ENCODE assay signal across 14 mouse cellular contexts in genomic region chr1:137355941-137356512, GRCm38 (mm10).
"Had no signal": no experiment of that assay in that cellular context is flagged by ENCODE, and none has a peak within 500 bp of the region (broad histone marks: within the 10 kb centered on the region; RNA-seq: fewer than 3 reads in every experiment).

No protein-coding gene starts in this region.

- H3K9ac ChIP-seq: liver, embryonic 13.5 days; midbrain, embryonic 12.5 days; midbrain, embryonic 15.5 days; stomach, embryonic 15.5 days had no signal

- H3K36me3 ChIP-seq: liver, embryonic 13.5 days; midbrain, embryonic 12.5 days; midbrain, embryonic 15.5 days; stomach, embryonic 15.5 days had no signal

- H3K9me3 ChIP-seq: liver, embryonic 13.5 days; midbrain, embryonic 12.5 days; midbrain, embryonic 15.5 days; stomach, embryonic 15.5 days had no signal

- H3K4me2 ChIP-seq: liver, embryonic 13.5 days; midbrain, embryonic 12.5 days; midbrain, embryonic 15.5 days; stomach, embryonic 15.5 days had no signal

- H3K27me3 ChIP-seq: liver, embryonic 13.5 days; midbrain, embryonic 12.5 days; midbrain, embryonic 15.5 days; stomach, embryonic 15.5 days had no signal

- H3K4me3 ChIP-seq: liver, embryonic 13.5 days; midbrain, embryonic 12.5 days; midbrain, embryonic 15.5 days; stomach, embryonic 15.5 days had no signal

- H3K4me1 ChIP-seq: liver, embryonic 13.5 days; midbrain, embryonic 12.5 days; midbrain, embryonic 15.5 days; stomach, embryonic 15.5 days had no signal

- H3K27ac ChIP-seq: liver, embryonic 13.5 days; midbrain, embryonic 12.5 days; midbrain, embryonic 15.5 days; stomach, embryonic 15.5 days had no signal

- ATAC-seq: intestine, embryonic 16.5 days; midbrain, embryonic 15.5 days had no signal

- DNase-seq: kidney, adult 18-20 months; kidney, adult 9 months; kidney, postnatal 36 days; liver, embryonic 13.5 days; lung, adult 2 months; lung, postnatal 14 days; lung, postnatal 4 days; right cerebral cortex, postnatal 25 days; spleen, adult 18-20 months; thymus, postnatal 25 days had no signal
